ENCODE assay signal across 13 mouse cellular contexts in genomic region chr12:70070306-70070705, GRCm38 (mm10). TPM values are rescaled to one million over a fixed set of nuclear protein-coding genes. Genes with fewer than 3 reads are reported as not detected.
A peak's percentile ranks its signal among the peaks of the same experiment; 100 is the strongest.
DNase-seq lines count a peak whose midpoint lies in the region; ATAC-seq lines count a peak whose summit lies in the region.
"Had no signal": no experiment of that assay in that cellular context is flagged by ENCODE, and none has a peak within 500 bp of the region (broad histone marks: within the 10 kb centered on the region; RNA-seq: fewer than 3 reads in every experiment).

No protein-coding gene starts in this region.

- no peak overlapping the region; the same call in 1 of the 2 replicates for H3K4me2 ChIP-seq in forebrain, embryonic 16.5 days (ENCODE audit: low read length)
- no peak overlapping the region for H3K4me2 ChIP-seq in intestine, embryonic 16.5 days (ENCODE audit: low read depth, low read length)
- H3K4me2 ChIP-seq in neural tube, embryonic 12.5 days (replicated peaks): 0 out of 2 replicates have a peak overlapping the region, but pooled peaks have one; percentile 10
- H3K4me2 ChIP-seq: liver, embryonic 11.5 days had no signal

- peaks cover 42% of the 10 kb centered on the region for H3K4me1 ChIP-seq in forebrain, embryonic 16.5 days (replicated peaks; ENCODE audit: control insufficient read depth, insufficient read depth, low read length)
- peaks cover 12% of the 10 kb centered on the region for H3K4me1 ChIP-seq in intestine, embryonic 16.5 days (ENCODE audit: control insufficient read depth, insufficient read depth, low read length)
- peaks cover 40% of the 10 kb centered on the region for H3K4me1 ChIP-seq in neural tube, embryonic 12.5 days

- peak; percentile 9 for ATAC-seq in forebrain, embryonic 16.5 days
- ATAC-seq in intestine, embryonic 16.5 days: peak; percentile 88
- ATAC-seq in neural tube, embryonic 12.5 days (ENCODE audit: low FRiP score, low read depth): peak; percentile 54

- H3K36me3 ChIP-seq in forebrain, embryonic 16.5 days (ENCODE audit: control insufficient read depth, insufficient read depth): no peaks in the 10 kb centered on the region; the same call in 1 of the 2 replicates
- H3K36me3 ChIP-seq in intestine, embryonic 16.5 days (ENCODE audit: control insufficient read depth, insufficient read depth, low read length): no peaks in the 10 kb centered on the region
- no peaks in the 10 kb centered on the region for H3K36me3 ChIP-seq in neural tube, embryonic 12.5 days

- no peaks in the 10 kb centered on the region for H3K9me3 ChIP-seq in forebrain, embryonic 16.5 days (ENCODE audit: control insufficient read depth, low read length)
- no peaks in the 10 kb centered on the region for H3K9me3 ChIP-seq in intestine, embryonic 16.5 days (ENCODE audit: control insufficient read depth, low read length)
- no peaks in the 10 kb centered on the region for H3K9me3 ChIP-seq in neural tube, embryonic 12.5 days

- H3K27me3 ChIP-seq in forebrain, embryonic 16.5 days (replicated peaks; ENCODE audit: control insufficient read depth, insufficient read depth, low read length): no peaks in the 10 kb centered on the region
- H3K27me3 ChIP-seq in intestine, embryonic 16.5 days (replicated peaks; ENCODE audit: control insufficient read depth, insufficient read depth, low read length): no peaks in the 10 kb centered on the region
- H3K27me3 ChIP-seq in neural tube, embryonic 12.5 days (replicated peaks): no peaks in the 10 kb centered on the region

- DNase-seq in embryo, embryonic 9.5 days (ENCODE audit: extremely low spot score): peak; percentile 47
- no peak for DNase-seq in kidney, adult 18-20 months
- DNase-seq in left cerebral cortex, postnatal 14 days (ENCODE audit: low spot score in 2 of 2): no peak
- no peak for DNase-seq in liver
- no peak for DNase-seq in heart, postnatal 10 days
- DNase-seq: lung, postnatal 10 days; thymus, postnatal 14 days had no signal

- 16% methylated on average over 4 of the region's 4 CpGs for WGBS in forebrain, embryonic 16.5 days
- 36% methylated on average over 4 of the region's 4 CpGs for WGBS in intestine, embryonic 16.5 days
- 5% methylated on average over 4 of the region's 4 CpGs for WGBS in neural tube, embryonic 12.5 days

- H3K4me3 ChIP-seq in forebrain, embryonic 16.5 days (replicated peaks; ENCODE audit: low read length): no peak overlapping the region
- no peak overlapping the region for H3K4me3 ChIP-seq in intestine, embryonic 16.5 days (ENCODE audit: low read length)
- H3K4me3 ChIP-seq in neural tube, embryonic 12.5 days: no peak overlapping the region
- H3K4me3 ChIP-seq: left cerebral cortex, adult 2 months had no signal

- peak overlapping the region; percentile 12; the same call in 1 of the 2 replicates for H3K9ac ChIP-seq in forebrain, embryonic 16.5 days (replicated peaks; ENCODE audit: low read depth, low read length)
- no peak overlapping the region for H3K9ac ChIP-seq in intestine, embryonic 16.5 days (ENCODE audit: low read depth, low read length)
- peak overlapping the region; percentile 10; the same call in 1 of the 2 replicates for H3K9ac ChIP-seq in neural tube, embryonic 12.5 days

- intact Hi-C loops in left cerebral cortex, postnatal 14 days (cut with DNase I): no loop called here
- intact Hi-C loops in heart, postnatal 10 days (cut with DNase I): no loop called here

- peak overlapping the region; percentile 81 for H3K27ac ChIP-seq in forebrain, embryonic 16.5 days (ENCODE audit: low read length)
- H3K27ac ChIP-seq in intestine, embryonic 16.5 days (ENCODE audit: low read length): no peak overlapping the region
- H3K27ac ChIP-seq in neural tube, embryonic 12.5 days: peak overlapping the region; percentile 37; the same call in 1 of the 2 replicates
- H3K27ac ChIP-seq: kidney, postnatal 0 days; left cerebral cortex, adult 2 months had no signal

RNA-seq across cellular contexts. Expression of gene Nin, which starts 43.2 kb away (rescaled TPM):
- 40.2 and 45.3 TPM in 2 replicates for polyA plus RNA-seq in forebrain, embryonic 16.5 days (2015; fragmentation: Nextera tagmentation; extraction: Ambion mirVana)
- 5.7 and 5.8 TPM in 2 replicates for polyA plus RNA-seq in intestine, embryonic 16.5 days (2015; fragmentation: Nextera tagmentation; extraction: Ambion mirVana)
- polyA plus RNA-seq in neural tube, embryonic 12.5 days (2016; fragmentation: Nextera tagmentation; extraction: Ambion mirVana): 18.9 and 19.3 TPM in 2 replicates
- 10 to 100 TPM; 44.5 to 53.7 TPM for total RNA-seq in left cerebral cortex, postnatal 14 days (2021)
- 10 to 100 TPM; 34.9 to 35.6 TPM for total RNA-seq in heart, postnatal 10 days (2021)

Comparison
In these comparisons a context has a peak if more than half of its experiments do, and no peak if none do; other contexts are left out.
1. ATAC-seq: peak in every context shown above with its lines; median percentile 88 in intestine, embryonic 16.5 days; 54 in neural tube, embryonic 12.5 days; 9 in forebrain, embryonic 16.5 days.